Mouse (Mus musculus): ENCODE measurements around the gene Gm17175. TPM values are rescaled to one million over a fixed set of nuclear protein-coding genes. Genes with fewer than 3 reads are reported as not detected.
"Not testable (repeated sequence)": the region's sequence is repeated elsewhere in the genome, so short reads cannot be mapped to it uniquely, and the experiment has no call there.

The Gm17175 gene
- not detected in 2 replicates for polyA plus RNA-seq (2015; fragmentation: Nextera tagmentation; extraction: Ambion mirVana)

DNA sequence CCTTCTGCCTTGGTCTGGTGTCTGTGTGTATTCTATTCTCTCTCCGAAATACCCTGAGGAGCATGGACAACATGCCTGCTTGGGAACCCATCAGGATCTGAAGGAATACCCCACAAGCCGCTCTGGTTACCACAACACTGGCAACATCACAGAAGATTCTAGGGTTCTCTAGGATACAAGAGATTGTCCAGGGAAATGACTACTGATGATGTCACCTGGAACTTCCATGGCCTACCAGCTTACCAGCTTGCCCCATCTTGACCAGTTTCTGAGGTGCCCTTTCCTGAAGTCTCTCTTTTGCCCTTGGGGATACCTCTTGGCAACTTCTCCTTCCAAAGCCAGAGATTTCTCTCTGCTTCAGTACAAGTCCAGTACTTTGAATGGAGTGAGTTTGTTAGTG is at the start of gene Gm17175:
Gene Gm17175, minus strand, starts transcription at position 101 of the 400 bp plus-strand sequence.
- H3K27ac ChIP-seq; H3K27me3 ChIP-seq; H3K9me3 ChIP-seq (replicated peaks); H3K36me3 ChIP-seq; H3K9ac ChIP-seq; H3K4me3 ChIP-seq (replicated peaks); ATAC-seq (ENCODE audit: low read depth); H3K4me1 ChIP-seq (replicated peaks); H3K4me2 ChIP-seq; DNase-seq: not testable (repeated sequence)
- WGBS (ENCODE audit: insufficient replicate concordance), result 48% methylated on average over 2 of the region's 2 CpGs

DNA sequence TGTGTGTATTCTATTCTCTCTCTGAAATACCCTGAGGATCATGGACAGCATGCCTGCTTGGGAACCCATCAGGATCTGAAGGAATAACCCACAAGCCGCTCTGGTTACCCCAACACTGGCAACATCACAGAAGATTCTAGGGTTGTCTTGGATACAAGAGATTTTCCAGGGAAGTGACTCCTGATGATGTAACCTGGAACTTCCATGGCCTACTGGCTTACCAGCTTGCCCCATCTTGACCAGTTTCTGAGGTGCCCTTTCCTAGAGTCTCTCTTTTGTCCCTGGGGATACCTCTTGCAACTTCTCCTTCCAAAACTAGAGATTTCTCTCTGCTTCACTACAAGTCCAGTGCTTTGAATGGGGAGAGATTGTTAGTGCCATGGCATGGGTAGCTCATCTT is 37.3 kb upstream of the Gm17175 start, which contains the start of gene Gm17078:
Gene Gm17078, minus strand, starts transcription at position 101 of the 400 bp plus-strand sequence.
- Histone ChIP-seq H3K9ac (no peak within 1 kb of the TSS), H3K36me3 (no peaks in the 10 kb centered on the region), H3K27ac (no peak within 1 kb of the TSS), H3K9me3 (replicated peaks) (no peaks in the 10 kb centered on the region), H3K4me1 (replicated peaks) (no peaks in the 10 kb centered on the region), H3K27me3 (no peaks in the 10 kb centered on the region), H3K4me2 (no peak within 1 kb of the TSS), H3K4me3 (replicated peaks) (no peak within 1 kb of the TSS)
- no peak for DNase-seq
- no peak for ATAC-seq (ENCODE audit: low read depth)
- WGBS (ENCODE audit: insufficient replicate concordance), result 59% methylated on average over 1 of the region's 1 CpGs

GRCm38 (mm10) chr14:51592039-51592438 is 18.2 kb upstream of the Gm17175 start, which contains the start of gene Gm17174:
Gene Gm17174 (minus strand): TSS chr14:51592139.
- not testable (repeated sequence) for ATAC-seq (ENCODE audit: low read depth)
- WGBS (ENCODE audit: insufficient replicate concordance), result 61% methylated on average over 4 of the region's 4 CpGs

GRCm38 (mm10) chr14:51552490-51552889 is 21.4 kb downstream of the Gm17175 start, which contains the start of gene Gm5622:
Gene Gm5622 (plus strand): TSS chr14:51552790.
- Histone ChIP-seq H3K9me3 (replicated peaks) (no peaks in the 10 kb centered on the region), H3K27ac (peak within 1 kb of the TSS; percentile 18; the same call in 1 of the 2 replicates), H3K9ac (no peak within 1 kb of the TSS), H3K36me3 (no peaks in the 10 kb centered on the region), H3K4me3 (replicated peaks) (no peak within 1 kb of the TSS), H3K4me2 (no peak within 1 kb of the TSS), H3K4me1 (replicated peaks) (no peaks in the 10 kb centered on the region), H3K27me3 (no peaks in the 10 kb centered on the region)
- DNase-seq (no peak), ATAC-seq (ENCODE audit: low read depth) (no peak)
- WGBS (ENCODE audit: insufficient replicate concordance), result 74% methylated on average over 4 of the region's 4 CpGs

More at GRCm38 (mm10) chr14:51592039-51592438, 18.2 kb upstream of the Gm17175 start, which contains the start of gene Gm17174:
- not testable (repeated sequence) for DNase-seq; H3K4me2 ChIP-seq; H3K9me3 ChIP-seq (replicated peaks); H3K9ac ChIP-seq; H3K27me3 ChIP-seq; H3K36me3 ChIP-seq; H3K4me1 ChIP-seq (replicated peaks); H3K27ac ChIP-seq; H3K4me3 ChIP-seq (replicated peaks)

Other genes starting within 250 kb of the Gm17175 start
- gene Gm7247, start 212.3 kb downstream of the Gm17175 start, polyA plus RNA-seq (2015; fragmentation: Nextera tagmentation; extraction: Ambion mirVana), result not detected in 2 replicates
- not detected in 2 replicates for gene Vmn2r88, start 163.2 kb downstream of the Gm17175 start, polyA plus RNA-seq (2015; fragmentation: Nextera tagmentation; extraction: Ambion mirVana)
- not detected in 2 replicates for gene Vmn2r89, start 122.2 kb downstream of the Gm17175 start, polyA plus RNA-seq (2015; fragmentation: Nextera tagmentation; extraction: Ambion mirVana)
- gene Gm5622, start 21.3 kb downstream of the Gm17175 start, polyA plus RNA-seq (2015; fragmentation: Nextera tagmentation; extraction: Ambion mirVana), result 0.09 and 0.22 TPM in 2 replicates
- gene Gm17174, start 18.1 kb upstream of the Gm17175 start, polyA plus RNA-seq (2015; fragmentation: Nextera tagmentation; extraction: Ambion mirVana), result not detected in 2 replicates
- gene Gm17078, start 37.2 kb upstream of the Gm17175 start, polyA plus RNA-seq (2015; fragmentation: Nextera tagmentation; extraction: Ambion mirVana), result not detected in 2 replicates
- gene Gm4181, start 61.6 kb upstream of the Gm17175 start, polyA plus RNA-seq (2015; fragmentation: Nextera tagmentation; extraction: Ambion mirVana), result not detected in 2 replicates
- not detected in 2 replicates for gene Gm17079, start 121.4 kb upstream of the Gm17175 start, polyA plus RNA-seq (2015; fragmentation: Nextera tagmentation; extraction: Ambion mirVana)
- not detected in 2 replicates for gene Gm5800, start 143.1 kb upstream of the Gm17175 start, polyA plus RNA-seq (2015; fragmentation: Nextera tagmentation; extraction: Ambion mirVana)
- not detected in 2 replicates for gene Ang4, start 199.5 kb upstream of the Gm17175 start, polyA plus RNA-seq (2015; fragmentation: Nextera tagmentation; extraction: Ambion mirVana)
- not detected in 2 replicates for gene AY358078, start 226.0 kb upstream of the Gm17175 start, polyA plus RNA-seq (2015; fragmentation: Nextera tagmentation; extraction: Ambion mirVana)